Mouse (Mus musculus) embryo, embryonic 10 days (tissue): ENCODE results near the gene Nol11.
A peak's percentile ranks its signal among the peaks of the same experiment; 100 is the strongest.

ENCODE experiments used
- DNase-seq: peaks from one replicate; pipeline ENCODE4 v3.0.0-alpha.2; 2015; ENCODE audit warnings: low spot score

The Nol11 gene

DNA sequence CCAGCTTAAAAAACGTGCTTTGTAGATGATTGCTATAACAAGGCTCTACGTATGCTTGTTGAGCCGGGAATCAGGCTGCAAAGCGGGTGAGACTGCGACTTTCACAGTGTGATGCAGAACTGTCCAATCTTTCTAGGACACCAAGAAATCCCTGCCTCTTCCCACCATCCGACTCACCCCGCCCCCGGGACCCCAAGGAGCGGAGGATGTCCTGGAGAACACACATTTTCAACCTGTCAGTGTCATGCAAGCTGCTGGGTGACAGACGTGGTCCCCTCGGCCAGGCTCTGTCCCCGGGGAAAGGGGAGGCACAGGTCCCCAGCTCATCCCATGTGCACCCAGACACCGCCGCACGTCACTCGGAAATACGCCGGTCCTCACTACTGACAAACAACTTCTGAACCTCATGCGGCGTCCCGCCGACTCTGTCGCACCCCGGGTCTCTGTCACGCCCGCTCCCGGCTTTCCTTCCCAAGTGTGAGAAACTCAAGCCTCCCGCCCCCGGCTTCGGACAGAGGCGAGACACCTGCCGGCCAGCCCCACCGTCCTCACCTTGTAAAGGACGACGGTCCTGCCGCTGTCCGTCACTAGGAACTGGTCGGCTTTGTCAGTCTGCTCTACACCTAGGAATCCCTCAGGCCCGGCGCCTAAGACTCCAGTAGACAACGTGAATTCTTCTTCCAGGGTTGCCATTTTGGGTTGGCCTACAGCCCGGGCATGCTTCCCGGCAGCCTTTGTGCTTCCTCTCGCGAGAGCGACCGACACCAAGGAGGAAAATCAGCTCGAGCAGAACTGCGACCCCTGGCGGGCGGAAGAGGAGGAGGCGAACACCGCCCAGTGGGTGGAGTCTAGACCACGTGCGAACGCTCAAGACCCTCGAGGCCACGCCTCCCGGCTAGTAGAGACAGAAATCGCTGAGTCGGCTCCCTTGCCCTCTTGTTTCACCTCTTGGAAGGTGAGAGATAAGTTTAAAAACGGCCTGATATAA is at the start of gene Nol11:
Nol11 (minus strand) TSS at position 817 of the 988 bp plus-strand sequence.
- DNase-seq = peak; percentile 99

DNA sequence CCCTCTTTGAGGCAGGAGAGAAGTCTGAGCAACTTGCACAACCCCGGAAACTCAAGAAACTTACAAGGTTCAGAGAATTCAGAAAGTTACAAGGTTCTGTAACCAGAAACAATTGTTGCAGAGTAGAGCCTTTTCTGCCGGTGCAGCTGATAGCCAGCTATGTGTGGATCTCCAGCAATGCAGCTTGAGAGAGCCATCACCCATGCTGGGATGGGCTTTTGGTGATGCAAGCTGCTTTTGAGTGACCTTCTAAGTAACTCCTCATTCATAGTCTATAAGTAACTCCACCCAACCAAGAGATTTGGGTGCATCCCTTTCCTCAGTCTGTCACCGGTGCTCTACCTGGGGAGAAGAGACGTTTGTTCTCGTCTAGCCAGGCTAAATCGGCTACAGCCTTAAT is 49.3 kb upstream of the Nol11 start:
- no peak for DNase-seq

DNA sequence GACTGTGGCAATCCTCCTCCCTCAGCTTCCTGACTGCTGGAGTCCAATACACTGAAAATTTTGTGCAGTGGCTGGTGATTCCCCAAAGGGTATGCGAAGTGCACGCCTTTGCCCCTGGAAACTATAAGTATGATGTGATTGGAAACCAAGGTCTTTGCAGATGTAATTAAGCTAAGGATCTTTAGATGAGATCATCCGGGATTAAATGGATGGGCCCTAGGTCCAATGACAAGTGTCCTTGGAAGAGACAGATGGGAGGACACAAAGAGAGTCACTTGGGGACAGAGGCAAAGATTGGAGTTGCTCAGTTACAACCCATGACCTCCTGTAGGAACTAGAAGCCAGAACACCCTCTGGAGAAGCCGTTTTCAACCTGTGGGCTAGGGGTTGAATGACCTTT is 48.4 kb upstream of the Nol11 start:
- DNase-seq = no peak

DNA sequence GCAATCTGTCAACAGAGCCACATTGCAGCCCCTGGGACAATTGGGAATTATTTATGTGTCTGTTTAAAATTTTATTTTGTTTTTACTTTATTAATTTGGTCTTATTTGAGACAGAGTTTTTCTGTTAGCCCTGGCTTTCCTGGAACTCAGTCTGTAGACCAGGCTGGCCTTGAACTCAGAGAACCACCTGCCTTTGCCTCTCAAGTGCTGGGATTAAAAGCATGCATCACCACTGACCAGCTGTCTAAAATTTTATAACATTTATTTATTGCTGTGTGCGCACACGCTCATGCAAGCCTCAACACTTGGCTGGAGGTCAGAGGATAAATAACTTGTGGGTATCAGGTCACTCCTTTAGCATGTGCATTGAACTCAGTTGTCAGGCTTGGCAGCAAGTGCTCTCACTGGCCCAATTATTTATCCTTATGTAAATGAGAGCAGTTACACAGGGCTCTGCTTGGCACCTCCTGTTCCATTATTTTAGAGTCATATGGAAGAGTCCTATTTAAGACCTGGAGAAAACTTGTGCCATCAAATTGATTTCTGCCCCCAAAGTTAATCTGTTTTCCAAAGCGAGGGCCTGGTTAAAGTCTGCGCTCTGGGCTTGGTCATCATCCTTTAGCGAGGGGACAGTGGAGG is 44.2 kb upstream of the Nol11 start:
- no peak for DNase-seq

DNA sequence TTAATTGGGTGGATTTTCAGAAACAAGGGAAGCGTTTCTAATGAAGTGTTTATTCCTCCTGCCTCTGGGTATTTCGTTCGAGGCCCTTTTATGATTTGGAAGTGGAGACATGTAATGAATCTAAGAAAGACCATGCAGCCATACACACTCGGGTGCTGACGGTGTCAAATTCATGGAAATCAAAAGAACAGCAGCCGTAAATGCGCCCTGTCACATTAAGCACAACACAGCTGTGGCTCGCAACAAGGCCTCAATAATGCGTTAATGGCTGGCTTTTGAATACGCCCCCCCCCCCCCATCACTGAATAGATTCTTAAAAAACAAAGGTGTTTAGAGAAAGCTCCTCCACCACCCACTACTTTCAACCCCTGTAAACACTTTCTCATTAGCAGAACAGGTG is 40.9 kb upstream of the Nol11 start:
- DNase-seq = no peak

DNA sequence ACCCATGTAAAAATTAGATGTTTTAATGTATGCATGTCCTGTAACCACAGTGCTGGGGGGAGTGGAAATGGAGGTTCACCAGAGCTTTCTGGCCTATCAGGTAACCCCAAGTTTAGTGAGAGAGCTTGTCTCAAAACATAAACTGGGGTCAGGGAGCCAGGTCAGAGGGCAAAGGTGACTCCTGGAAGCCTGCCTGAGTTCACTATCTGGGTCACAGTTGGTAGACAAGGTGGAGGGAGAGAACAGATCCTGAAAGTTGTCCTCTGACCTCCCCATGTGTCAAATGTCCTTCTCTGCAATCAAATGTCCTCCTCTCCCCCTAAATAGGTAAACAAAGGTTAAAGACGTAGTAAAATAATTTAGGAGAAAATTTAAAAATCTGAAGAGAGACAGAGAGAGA is 37.2 kb upstream of the Nol11 start:
- no peak for DNase-seq

DNA sequence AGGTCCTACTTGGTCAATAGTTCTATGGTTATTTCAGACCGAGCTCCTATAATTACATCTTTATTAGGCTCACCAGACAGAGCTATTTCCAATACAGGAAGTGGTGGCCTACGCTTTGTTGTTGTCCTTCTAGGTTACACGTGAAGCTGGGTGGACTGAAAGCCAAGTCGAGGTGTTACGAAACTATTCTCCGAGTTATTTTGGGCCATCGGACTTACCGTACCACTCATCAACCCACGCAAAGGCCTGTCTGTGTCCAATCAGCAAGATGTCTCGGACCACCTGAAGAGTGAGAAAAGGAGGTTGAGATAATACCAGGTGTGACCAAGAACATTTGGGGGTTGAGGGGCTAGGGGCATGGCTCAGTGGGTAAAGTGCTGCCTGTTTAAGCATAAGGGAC is 36.8 kb upstream of the Nol11 start:
- DNase-seq = no peak

DNA sequence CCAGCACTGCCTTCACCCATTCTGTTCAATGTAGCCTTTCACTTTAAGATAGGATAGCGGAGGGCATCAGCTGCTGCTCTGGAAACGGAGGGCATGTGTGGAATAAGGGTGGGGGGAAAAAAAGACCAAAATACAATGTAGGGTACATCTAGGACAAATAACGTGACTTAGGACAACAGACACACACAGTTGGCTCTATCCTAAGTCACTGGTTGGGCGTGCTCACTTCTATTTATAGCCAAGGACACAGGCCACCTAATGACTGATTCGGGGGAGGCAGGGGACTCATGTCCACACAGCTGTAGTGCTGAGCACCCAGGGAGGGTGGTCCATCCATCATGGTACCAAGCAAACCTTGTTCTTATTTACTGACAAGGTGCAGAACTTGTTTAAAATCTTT is 36.1 kb upstream of the Nol11 start:
- no peak for DNase-seq

DNA sequence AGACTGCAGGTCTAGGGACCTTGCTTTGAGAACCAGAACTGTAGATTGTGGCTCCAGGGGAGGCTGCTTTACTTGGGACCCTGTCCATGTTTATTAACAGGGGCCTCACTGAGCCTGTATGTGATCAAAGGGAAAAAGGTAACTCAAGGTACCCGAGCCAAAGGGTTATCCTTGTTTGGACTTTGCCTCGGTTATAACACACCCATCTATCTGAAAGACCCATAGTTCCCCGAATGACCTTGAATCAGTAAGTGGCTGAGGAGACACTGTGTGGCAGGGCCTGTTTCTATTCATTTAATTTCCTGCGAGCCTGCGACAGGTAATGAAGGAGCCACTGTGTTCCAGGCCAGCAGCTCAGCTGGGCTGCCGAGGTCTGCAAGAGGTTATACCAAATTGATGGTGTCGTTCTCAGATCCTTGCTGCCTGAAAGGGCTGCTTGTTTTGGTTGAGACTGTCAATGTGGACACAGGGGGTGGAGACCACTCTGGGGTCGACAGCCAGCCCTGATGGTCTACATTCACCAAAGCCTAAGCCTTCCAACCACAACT is 34.6 kb upstream of the Nol11 start:
- no peak for DNase-seq

DNA sequence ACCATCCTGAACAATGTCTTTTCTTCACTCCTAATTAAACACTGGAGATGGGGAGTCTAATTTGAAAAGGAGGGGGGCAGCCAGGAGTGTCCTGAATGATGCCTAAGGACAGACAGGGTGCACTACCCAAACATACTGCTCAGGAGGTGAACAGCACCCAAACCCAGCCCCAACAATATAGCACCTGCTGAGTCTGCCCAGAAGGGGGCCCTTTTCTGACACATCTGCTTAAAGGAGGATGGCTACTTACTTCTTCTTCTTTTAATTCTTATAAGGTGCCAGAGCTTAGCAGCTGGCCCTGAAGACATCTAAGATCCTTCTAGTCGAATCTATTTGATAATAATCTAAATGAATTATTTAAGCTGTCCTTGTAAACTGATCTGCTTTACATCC is 34.0 kb upstream of the Nol11 start:
- no peak for DNase-seq

DNA sequence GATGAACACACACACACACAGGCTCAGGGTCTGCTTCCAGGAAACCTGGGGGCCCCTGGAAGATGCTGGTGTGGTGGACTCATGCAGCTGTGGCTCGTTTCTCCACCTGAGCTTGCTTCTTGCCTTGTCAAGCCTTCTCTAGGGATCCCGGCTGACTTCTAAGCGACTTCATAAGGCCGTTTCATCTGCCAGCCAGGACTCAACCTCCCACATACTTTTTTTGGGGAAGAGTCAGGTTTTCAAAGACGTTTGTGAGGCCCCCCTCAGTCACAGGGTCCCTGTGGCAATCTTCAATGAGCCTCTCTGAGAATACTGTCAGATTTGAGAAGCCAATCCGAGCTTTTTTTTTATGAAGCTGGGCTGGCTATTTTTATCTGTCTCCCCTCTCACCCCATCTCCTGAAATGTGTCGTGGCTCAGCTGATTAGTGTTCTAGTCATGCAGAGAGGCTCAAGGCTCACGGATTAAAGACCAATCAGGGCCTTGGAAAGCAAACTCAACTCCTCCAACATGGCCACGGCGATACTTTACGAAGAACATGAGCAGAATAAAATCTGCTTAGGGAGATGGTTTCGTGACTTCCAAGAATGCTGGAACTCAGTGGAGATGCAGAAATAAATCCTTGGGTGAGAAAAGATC is 33.5 kb upstream of the Nol11 start:
- no peak for DNase-seq

DNA sequence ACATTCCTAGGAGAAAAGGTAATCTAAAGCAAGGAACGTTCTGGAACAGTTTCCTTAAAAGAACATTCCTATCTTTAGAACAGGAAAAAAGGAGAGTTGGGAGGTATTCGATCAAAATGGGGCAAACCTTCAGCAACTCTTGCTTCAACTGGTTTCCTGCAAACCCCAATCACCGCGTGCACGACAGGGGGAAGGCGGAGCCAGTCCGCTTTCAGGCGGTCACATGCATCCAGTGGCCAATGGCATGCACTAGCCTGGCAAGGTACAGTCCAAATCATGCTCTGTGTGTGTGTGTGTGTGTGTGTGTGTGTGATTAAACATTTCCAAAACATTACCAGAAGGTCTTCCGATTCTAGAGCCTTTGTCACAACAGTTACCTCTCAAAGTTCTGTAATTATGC is 25.9 kb upstream of the Nol11 start:
- DNase-seq = no peak

DNA sequence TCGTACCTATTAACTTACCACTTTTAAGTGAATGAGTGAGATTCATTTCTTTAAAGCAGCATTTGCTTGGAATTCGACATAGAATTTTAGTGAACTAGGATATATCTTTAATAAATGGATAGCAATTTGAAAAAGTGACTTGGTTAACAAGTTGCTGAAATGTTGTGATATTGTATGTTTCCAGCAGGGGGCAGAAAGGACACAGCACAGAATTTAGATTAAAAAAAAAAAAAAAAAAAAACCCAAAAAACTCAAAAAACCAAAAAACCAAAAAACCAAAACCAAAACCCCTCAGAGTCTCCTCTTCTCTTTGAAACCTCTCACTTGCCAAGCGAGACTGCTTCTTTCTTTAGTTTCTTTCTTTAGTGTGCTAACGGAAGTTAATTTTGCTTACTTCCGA is 24.6 kb upstream of the Nol11 start:
- DNase-seq = peak; percentile 70

DNA sequence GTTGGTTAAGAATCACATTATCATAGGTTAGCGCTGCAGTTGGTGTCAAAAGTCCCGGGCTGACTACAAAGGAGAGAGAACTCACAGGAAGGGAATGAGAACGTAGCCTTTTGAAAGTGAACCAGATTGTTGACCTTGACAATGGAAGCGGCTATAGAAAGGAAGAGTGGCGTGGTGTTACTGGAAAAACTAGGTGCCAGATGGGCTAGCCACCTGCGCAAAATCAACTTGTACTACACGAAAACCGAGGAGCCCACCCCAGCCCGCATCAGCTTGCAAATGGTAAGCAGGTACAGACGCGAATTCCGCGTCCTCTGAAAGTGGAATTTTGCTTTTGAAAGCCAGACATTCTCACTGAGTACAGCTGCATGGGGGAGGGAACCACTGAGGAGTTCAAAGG is 20.6 kb upstream of the Nol11 start:
- DNase-seq = no peak

DNA sequence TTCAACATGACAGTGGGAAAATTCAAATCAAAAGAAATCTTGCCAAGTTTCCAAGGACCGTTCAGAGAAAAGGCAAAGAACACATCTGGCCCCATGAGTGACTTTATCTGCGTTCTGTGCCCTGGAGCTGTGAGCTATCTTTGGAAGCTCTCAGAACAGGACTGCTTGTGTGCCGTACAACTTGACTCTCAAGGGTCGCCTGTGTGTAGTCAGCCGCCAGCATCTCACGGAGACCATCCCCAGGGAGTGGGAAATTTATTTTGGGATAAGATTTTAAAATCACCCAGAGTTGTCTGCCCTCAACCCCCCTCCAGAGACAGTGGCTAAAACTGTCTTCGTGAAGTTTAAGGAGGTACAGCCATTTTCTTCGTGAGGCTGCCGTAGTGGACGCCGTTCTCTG is 12.6 kb upstream of the Nol11 start:
- no peak for DNase-seq

DNA sequence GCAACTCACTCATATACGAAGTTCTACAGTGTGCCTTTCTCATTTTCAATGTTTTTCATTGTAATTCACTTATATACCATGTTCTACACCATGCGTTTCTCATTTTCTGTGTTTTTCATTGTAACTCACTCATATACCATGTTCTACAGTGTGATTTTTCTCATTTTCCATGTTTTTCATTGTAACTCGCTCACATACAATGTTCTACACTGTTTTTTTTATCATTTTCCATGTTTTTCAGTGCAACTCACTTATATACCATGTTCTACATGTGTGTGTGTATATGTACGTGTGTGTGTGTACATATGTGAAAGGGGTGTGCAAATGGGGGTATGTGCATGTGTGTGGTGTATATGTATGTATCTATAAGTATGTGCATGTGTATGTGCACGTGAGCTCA is 10.1 kb upstream of the Nol11 start:
- no peak for DNase-seq

DNA sequence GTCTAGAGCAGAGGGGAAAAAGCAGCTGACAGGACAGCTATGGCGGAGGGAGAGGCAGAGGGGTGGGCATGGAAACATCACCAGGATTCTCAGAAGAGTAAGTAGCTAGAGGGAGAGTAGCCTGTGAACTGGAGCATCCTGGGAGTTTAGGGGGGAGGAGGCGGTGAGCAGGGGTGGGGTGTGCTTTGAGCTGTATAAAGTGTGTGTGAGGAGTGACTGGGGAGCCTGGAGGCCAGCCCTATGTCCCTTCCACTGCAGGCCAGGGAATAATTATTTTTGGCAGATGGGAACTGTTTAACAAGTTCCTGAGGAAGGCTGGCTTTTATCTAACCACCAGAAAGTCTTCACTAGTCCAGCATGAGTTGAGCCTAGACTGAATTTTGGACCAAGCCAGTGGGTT is 6.2 kb upstream of the Nol11 start:
- DNase-seq = no peak

DNA sequence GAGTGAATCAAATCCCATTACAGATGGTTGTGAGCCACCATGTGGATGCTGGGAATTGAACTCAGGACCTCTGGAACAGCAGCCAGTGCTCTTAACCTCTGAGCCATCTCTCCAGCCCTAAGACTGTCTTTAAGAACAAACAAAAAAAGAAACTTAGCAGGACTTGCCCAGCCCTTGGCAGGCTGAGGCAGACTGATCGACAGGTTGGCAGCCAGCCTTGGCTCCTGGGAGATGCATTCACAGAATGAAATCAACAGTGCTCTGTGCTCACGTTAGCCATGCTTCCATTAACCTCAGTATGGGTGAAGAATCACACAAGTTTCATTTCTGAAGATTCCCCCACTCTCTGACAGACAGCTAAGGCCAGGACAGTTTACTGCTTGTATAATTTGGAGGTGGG is 1.2 kb upstream of the Nol11 start:
- no peak for DNase-seq

DNA sequence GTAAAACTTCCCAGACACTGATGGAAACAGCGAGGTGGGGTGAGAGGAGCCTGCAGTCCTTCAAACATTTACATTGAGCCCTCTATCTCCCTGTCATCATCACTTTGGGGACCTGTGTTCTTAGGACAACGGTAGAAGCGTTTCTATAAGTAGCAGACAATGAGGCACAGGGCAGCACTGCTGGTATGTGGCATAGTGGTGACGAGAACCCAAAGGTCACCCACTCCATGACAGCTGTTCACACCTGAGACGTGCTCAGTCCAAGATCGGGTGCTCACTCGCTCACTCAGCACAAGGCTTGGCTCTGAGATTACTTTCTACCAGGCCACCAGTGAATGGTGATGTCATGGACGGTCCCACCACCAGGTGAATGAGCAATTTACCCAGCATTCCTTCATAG is 5.4 kb downstream of the Nol11 start:
- no peak for DNase-seq

DNA sequence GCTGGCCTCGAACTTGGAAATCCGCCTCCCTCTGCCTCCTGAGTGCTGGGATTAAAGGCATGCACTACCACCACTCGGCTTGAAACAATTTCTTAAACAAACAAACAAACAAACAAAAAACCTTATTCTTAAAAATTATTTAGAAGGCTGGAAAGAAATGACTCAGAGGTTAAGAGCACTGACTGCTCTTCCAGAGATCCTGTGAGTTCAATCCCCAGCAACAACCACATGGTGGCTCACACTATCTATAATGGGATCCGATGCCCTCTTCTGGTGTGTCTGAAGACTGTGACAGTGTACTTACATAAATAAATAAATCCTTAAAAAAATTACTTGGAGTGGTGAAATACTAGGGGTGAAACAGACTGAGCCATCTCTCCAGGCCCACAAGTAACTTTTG is 28.0 kb downstream of the Nol11 start:
- DNase-seq = no peak

DNA sequence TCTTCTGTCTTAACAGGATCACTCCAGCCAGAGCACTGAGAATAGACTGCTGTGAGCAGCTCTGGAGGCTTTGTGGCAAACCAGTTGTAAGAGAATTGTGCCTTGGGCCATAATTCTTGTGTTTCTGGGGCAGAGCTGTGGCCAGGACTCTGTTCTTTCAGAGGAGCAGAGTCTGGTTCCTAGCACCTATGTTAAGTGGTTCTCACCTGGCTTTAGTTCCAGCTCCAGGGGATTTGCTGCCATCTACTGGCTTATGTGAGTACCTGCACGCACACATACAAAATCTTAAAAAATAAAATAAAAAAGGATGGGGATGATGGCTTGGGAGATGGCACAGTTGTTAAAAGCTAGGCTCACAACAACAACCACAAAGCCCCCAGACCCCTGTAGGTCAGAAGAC is 30.1 kb downstream of the Nol11 start:
- DNase-seq = peak; percentile 36

DNA sequence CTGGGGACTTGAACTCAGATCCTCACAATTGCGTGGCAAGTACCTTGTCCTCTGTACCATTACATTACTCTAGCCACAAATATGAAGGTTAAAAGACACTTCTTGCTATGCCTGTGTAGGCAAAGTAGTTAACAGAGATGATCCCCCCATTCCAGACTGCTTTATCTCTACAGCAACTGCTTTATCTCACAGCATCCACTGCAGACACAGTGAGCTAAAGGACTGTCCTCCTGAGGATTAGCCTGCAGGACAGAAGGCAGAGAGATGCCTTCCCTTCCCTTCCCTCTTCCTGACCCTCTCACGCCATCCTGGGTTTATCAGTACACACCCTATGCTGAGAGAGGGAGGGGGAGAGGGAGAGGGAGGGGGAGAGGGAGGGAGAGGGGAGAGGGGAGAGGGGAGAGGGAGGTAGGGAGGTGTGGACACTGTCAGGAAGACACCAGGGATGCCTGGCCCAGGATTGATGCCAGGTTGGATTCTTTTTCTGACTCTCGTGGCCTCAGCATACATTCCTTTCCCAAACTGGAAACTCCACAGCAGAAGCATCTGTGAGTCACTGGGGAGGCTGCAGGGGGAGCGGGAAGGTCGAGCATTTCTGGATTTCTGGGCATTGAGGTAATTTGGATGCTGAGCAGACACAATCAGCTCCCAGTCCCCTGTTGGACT is 32.1 kb downstream of the Nol11 start:
- no peak for DNase-seq
